Mouse (Mus musculus) G1E (cell line): Measurements from ENCODE around the gene Creb3l2. TPM values are rescaled to one million over a fixed set of nuclear protein-coding genes. Genes with fewer than 3 reads are reported as not detected.

Experiments
- ATAC-seq: 2 replicates; pipeline ENCODE4 v1.8.0; 2016; ENCODE audit warnings: mild to moderate bottlenecking; ENCODE audit not compliant: insufficient number of reproducible peaks, poor library complexity, low FRiP score, severe bottlenecking; ENCODE audit errors: extremely low read depth
- DNase-seq: peaks from one replicate; pipeline ENCODE4 v3.0.0; 2012; ENCODE audit warnings: low spot score
- H3K27me3 ChIP-seq: 2 replicates; pipeline ENCODE4 v1.6.1; 2012; ENCODE audit warnings: mild to moderate bottlenecking, low read length, inconsistent platforms; ENCODE audit not compliant: insufficient read depth
- H3K36me3 ChIP-seq: replicated peaks from 2 replicates; pipeline ENCODE3; 2012; ENCODE audit warnings: mild to moderate bottlenecking, inconsistent platforms
- H3K4me1 ChIP-seq: 2 replicates; pipeline ENCODE4 v1.6.1; 2012; ENCODE audit warnings: low read depth, low read length, inconsistent platforms, mixed read lengths; ENCODE audit not compliant: insufficient read depth
- H3K4me3 ChIP-seq: 2 replicates; pipeline ENCODE4 v1.5.1; 2012; ENCODE audit warnings: low read depth, mild to moderate bottlenecking, inconsistent platforms, low read length, moderate library complexity, mixed read lengths
- H3K9me3 ChIP-seq: replicated peaks from 2 replicates; pipeline ENCODE4 v1.6.1; 2012; ENCODE audit warnings: inconsistent platforms
- CTCF ChIP-seq: IDR thresholded peaks from 2 replicates; pipeline ENCODE4 v1.5.1; 2012; ENCODE audit warnings: low read depth, low read length, inconsistent platforms, mixed read lengths
- GATA1 ChIP-seq: IDR thresholded peaks from 2 replicates; pipeline ENCODE4 v1.6.1; 2012; ENCODE audit warnings: borderline replicate concordance, low read length, inconsistent platforms, mixed read lengths
- GATA2 ChIP-seq: IDR thresholded peaks from 2 replicates; pipeline ENCODE4 v1.6.1; 2012; ENCODE audit warnings: low read depth, low read length, inconsistent platforms, borderline replicate concordance
- POLR2AphosphoS5 ChIP-seq: IDR thresholded peaks from 2 replicates; pipeline ENCODE4 v1.6.1; 2012; ENCODE audit warnings: low read depth, low read length, inconsistent platforms; ENCODE audit not compliant: insufficient replicate concordance
- TAL1 ChIP-seq: conservative IDR thresholded peaks from 2 replicates; pipeline ENCODE4 v1.6.1; 2012; ENCODE audit warnings: low read depth, low read length, inconsistent platforms, mixed read lengths
- polyA plus RNA-seq: library from polyadenylated mRNA; stranded (reverse); fragments of >175 nt; gene quantifications from 2 replicates; pipeline ENCODE4 v1.2.3, GENCODE M21; 2012
- total RNA-seq, 2 experiments: library from RNA; stranded (forward) in 1 of 2; stranded (reverse) in 1 of 2; fragments of 200-1000 nt in 1 of 2; fragments of >200 nt in 1 of 2; fragmentation: Nextera tagmentation in 1 of 2; gene quantifications; 2 replicates each; pipeline ENCODE4 v1.2.3; 2014 to 2017

Creb3l2 gene
- total and polyA plus RNA-seq, 3 experiments = 0.16 TPM; not detected in 2

DNA sequence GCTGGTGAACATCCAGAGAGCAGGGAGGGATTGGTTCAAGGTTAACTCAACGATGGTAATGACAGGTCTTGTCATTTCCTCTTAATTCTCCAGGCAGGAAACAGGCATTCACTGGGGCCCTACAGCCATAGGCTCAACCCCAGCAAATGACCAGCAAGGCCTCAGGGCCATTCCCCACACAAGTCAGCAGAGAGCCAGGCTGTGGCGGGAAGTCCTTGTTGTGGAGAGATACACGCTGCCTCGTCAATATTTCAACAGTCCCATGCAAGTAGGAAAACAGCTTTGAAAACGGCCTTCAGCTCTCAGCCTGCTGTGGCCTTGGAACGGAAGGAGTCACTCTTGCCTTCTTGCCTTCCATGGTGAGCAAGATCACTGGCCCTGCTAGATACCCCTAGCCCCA, 6.6 kb downstream of the Creb3l2 start:
- Histone ChIP-seq H3K4me1 (no peaks in the 10 kb centered on the region), H3K27me3 (0 out of 2 replicates have a peak, but pooled peaks cover 2% of the 10 kb centered on the region), H3K4me3 (no peak overlapping the region), H3K9me3 (no peaks in the 10 kb centered on the region), H3K36me3 (no peaks in the 10 kb centered on the region)
- no peak for ATAC-seq
- no peak for DNase-seq
- TF ChIP-seq GATA2 = no peak
- TF ChIP-seq CTCF = no peak
- TF ChIP-seq GATA1 = no peak
- TF ChIP-seq POLR2AphosphoS5 = no peak
- no peak for TF ChIP-seq TAL1

DNA sequence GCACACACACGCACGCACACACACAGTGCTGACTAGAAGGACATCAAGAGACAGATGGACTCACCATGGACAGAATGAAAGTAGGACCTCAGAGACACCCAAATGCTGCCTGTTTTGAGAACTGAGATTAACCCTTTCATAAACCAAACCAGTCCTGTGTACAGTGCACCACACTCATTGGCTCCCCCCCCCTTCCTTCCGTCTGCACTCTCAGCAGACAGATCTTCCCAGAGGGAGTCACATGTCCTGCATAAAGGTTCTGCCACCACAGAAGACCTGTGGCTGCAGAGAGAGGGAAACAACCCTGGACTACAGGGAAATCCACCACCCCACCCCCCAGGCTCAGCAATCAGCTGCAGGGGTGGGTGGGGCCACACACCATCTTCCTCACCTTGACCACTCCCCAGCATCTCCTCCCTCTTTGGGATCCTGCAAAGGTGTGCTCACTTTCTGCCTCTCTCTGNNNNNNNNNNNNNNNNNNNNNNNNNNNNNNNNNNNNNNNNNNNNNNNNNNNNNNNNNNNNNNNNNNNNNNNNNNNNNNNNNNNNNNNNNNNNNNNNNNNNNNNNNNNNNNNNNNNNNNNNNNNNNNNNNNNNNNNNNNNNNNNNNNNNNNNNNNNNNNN, 12.0 kb downstream of the Creb3l2 start:
- TF ChIP-seq POLR2AphosphoS5 (no peak), GATA2 (no peak), GATA1 (no peak), CTCF (no peak), TAL1 (no peak)
- Histone ChIP-seq H3K4me3 (no peak overlapping the region), H3K27me3 (0 out of 2 replicates have a peak, but pooled peaks cover 2% of the 10 kb centered on the region), H3K4me1 (no peaks in the 10 kb centered on the region), H3K9me3 (peaks cover 4% of the 10 kb centered on the region; the same call in 1 of the 2 replicates), H3K36me3 (no peaks in the 10 kb centered on the region)
- DNase-seq = no peak
- no peak for ATAC-seq

GRCm38 (mm10) chr6:37428947-37429346, 13.0 kb downstream of the Creb3l2 start:
- TF ChIP-seq GATA1 = no peak
- TF ChIP-seq GATA2 = no peak
- TF ChIP-seq TAL1 = no peak
- no peak for TF ChIP-seq CTCF
- TF ChIP-seq POLR2AphosphoS5 = no peak
- DNase-seq = no peak
- no peaks in the 10 kb centered on the region for H3K4me1 ChIP-seq
- H3K27me3 ChIP-seq = 0 out of 2 replicates have a peak, but pooled peaks cover 2% of the 10 kb centered on the region
- H3K9me3 ChIP-seq = peaks cover 4% of the 10 kb centered on the region; the same call in 1 of the 2 replicates
- H3K36me3 ChIP-seq = no peaks in the 10 kb centered on the region
- ATAC-seq = no peak
- H3K4me3 ChIP-seq = no peak overlapping the region

GRCm38 (mm10) chr6:37428044-37428443, 13.9 kb downstream of the Creb3l2 start:
- TF ChIP-seq CTCF = no peak
- no peak overlapping the region for H3K4me3 ChIP-seq
- H3K9me3 ChIP-seq = peaks cover 4% of the 10 kb centered on the region; the same call in 1 of the 2 replicates
- DNase-seq (no peak), ATAC-seq (no peak)
- H3K27me3 ChIP-seq = 0 out of 2 replicates have a peak, but pooled peaks cover 2% of the 10 kb centered on the region
- no peaks in the 10 kb centered on the region for H3K4me1 ChIP-seq
- H3K36me3 ChIP-seq = no peaks in the 10 kb centered on the region

GRCm38 (mm10) chr6:37426615-37427014, 15.3 kb downstream of the Creb3l2 start:
- no peak overlapping the region for H3K4me3 ChIP-seq
- H3K36me3 ChIP-seq = no peaks in the 10 kb centered on the region
- ATAC-seq (no peak), DNase-seq (no peak)
- H3K27me3 ChIP-seq = 0 out of 2 replicates have a peak, but pooled peaks cover 2% of the 10 kb centered on the region
- H3K9me3 ChIP-seq = peaks cover 4% of the 10 kb centered on the region; the same call in 1 of the 2 replicates
- no peaks in the 10 kb centered on the region for H3K4me1 ChIP-seq
- TF ChIP-seq GATA2 = no peak
- TF ChIP-seq TAL1 = no peak
- TF ChIP-seq GATA1 = no peak
- no peak for TF ChIP-seq POLR2AphosphoS5
- no peak for TF ChIP-seq CTCF

DNA sequence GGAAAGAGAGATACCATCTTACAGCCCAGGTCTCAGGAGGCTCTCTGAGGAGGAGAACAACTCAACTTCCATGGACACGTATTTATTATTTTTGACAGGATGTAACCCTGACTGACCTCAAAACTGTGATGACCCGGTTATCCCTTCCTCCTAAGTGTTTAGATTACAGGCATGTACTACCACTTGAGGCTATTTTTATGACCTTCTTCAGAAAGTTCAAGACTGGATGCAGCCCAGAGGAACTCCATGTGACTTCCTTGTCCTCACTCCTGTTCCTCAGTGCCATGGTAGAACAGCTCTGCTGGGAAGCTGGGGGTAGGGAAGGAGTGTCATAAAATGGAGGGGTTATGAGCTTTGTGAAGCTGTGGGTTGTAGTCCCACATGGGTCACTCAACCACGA, 16.1 kb downstream of the Creb3l2 start:
- Histone ChIP-seq H3K27me3 (0 out of 2 replicates have a peak, but pooled peaks cover 2% of the 10 kb centered on the region), H3K36me3 (no peaks in the 10 kb centered on the region), H3K4me3 (no peak overlapping the region), H3K9me3 (peaks cover 4% of the 10 kb centered on the region; the same call in 1 of the 2 replicates), H3K4me1 (no peaks in the 10 kb centered on the region)
- TF ChIP-seq TAL1 = no peak
- TF ChIP-seq CTCF = no peak
- TF ChIP-seq GATA1 = no peak
- no peak for TF ChIP-seq POLR2AphosphoS5
- no peak for TF ChIP-seq GATA2
- ATAC-seq (no peak), DNase-seq (no peak)
